Mouse (Mus musculus) mesoderm, embryonic 11.5 days (tissue): ENCODE data around the gene Trmt44.
"Not testable (repeated sequence)": the region's sequence is repeated elsewhere in the genome, so short reads cannot be mapped to it uniquely, and the experiment has no call there.

ENCODE experiments used
- DNase-seq: peaks from one replicate; pipeline ENCODE4 v3.0.0-alpha.2; 2012; ENCODE audit warnings: low read depth, low spot score

Gene Trmt44

DNA sequence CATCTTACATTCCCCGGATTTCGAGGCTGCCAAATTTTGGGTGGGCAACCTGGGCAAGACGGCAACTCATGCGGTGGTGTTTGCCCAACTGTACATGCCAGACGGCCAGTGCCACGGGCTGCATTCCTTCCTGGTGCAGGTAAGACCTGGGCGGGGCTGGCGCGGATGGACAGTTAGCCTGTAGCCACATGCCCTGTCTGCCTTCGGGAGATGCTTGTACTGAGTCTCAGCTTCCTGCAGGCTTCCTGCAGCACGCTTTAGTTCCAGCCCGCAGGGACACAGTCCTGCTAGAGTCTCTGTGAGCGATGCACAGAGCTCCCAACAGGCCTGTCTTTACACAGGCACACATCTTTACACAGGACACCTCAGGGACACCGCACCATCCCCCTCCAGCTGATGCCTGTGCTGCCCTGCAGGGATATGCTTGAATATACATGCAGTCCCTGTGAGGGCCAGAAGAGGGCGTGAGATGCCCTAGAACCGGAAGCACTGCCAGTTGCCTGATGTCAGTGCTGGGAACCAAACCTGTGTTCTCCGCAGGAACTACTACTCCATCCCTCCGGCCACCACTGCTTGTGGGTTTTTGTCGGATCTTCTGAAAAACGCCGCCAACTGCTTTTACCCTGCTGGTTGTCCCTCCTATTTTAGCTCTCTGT, 17.3 kb upstream of the Trmt44 start:
- peak; percentile 20 for DNase-seq

GRCm38 (mm10) chr5:35591497-35591896, 16.6 kb upstream of the Trmt44 start:
- DNase-seq, result no peak

DNA sequence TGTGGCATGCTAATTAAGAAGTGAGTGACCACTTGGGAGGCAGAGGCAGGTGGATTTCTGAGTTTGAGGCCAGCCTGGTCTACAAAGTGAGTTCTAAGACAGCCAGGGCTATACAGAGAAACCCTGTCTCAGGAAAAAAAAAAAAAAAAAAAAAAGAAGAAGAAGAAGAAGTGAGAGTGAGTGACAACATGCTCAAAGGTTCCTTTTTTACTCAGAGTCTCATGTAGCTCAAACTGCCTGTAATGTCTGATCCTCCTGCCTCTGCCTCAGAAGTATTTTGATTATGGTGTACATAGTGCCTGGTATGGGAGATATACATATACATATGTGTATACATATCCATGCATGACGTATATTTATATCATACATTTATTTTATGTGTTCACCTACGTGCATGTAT, 9.4 kb upstream of the Trmt44 start:
- DNase-seq, result not testable (repeated sequence)

GRCm38 (mm10) chr5:35583221-35583783, 8.4 kb upstream of the Trmt44 start:
- no peak for DNase-seq

DNA sequence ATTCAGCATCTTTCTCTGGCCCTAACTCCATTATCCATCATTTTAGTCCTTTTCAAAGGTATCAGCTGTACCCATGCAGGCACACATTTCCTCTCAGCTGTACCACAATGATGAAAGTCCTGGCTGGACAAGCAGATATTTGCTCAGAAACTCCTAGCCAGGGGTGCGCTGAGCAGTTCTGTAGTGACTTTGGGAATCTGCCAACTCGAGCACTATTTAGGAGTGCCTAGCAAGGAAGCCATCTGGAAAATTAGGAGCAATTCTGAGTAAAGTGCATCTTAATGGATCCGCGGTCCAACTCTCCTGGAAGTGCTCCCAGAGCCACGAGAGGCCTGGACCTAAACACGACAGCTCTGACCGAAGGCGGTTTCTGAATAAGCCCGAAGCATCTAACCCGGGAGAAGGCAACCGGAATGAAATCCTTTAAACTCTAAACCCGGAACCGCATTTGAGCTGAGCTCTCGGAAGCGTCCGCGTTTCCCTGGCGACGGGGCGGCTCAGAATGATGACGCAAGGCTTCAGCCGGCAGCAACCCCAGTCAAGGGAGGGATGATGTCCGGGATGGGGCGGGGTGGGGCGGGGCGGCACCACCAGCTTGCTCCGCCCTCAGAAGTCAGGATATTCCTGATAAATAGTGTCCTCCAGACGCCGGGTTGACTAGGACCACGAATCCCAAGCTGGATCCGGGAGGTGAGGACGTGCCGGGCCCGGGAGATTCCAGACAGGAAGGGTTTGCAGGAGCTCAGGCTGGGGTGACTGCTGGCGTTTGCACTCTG, 7.8 kb upstream of the Trmt44 start, which contains the start of gene Acox3:
Acox3 (plus strand) TSS at position 596 of the 776 bp plus-strand sequence.
- peak; percentile 95 for DNase-seq

DNA sequence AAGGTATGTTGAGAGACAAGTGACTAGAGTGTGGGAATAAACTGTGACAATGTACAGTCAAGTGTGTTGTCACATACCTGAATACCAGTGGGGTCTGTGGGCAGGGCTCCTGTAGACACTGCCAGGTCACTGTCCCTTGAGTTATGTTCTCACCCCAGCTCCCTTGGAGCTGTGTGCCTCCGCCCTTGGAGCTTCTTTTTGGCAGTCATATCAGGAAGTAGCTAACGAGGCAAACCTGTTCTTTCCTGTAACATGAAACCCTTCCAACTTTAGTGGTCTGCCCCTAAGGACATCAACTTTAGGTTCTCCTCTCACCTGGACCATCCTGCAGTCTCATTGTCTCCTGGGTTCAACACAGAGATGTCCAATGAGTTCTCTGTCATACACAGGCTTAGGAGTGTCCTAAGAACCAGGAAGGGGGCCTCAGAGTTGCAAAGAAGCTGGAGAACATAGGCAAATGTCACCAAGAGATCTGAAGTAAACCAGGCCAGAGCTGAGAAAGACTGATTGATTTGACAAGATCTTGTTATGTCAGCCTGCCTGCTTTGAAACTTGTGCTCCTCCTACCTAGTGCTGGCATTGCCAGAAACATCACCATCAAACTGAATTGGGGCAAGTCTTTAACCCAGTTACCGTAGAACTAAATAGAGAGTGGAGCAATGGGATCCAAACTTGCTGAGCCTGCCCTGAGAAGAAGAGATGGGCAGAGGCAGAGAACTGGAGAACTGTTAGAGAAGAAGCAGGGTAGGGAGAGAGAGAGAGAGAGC, 5.5 kb upstream of the Trmt44 start:
- no peak for DNase-seq

DNA sequence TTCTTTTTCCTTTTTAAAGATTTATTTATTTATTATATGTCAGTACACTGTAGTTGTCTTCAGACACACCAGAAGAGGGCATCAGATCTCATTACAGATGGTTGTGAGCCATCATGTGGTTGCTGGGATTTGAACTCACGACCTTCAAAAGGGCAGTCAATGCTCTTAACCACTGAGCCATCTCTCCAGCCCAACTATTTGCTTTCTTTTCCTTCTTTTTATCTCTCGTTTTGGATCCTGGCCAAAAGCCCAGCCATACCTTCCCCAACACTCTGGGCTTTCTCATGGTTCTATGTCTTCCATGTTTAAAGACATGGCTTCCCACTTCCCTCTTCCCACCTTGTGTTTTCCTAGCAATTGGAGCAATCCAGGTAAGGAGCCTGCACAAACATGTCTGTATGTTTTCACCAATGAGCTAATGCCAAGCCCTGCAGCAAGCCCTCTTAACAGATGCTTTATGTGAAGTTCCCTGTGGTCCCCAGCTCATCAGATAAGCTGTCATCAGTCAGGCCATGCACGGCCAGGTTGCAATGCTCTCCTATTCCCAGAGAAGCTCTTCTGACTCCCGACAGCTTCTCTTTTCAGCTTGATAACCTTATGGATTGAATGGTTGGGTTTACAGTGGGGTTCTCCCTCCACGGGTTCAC, 4.5 kb upstream of the Trmt44 start:
- DNase-seq, result no peak

GRCm38 (mm10) chr5:35578411-35578810, 3.5 kb upstream of the Trmt44 start:
- DNase-seq, result no peak

- no peak for DNase-seq
These were observed 1.6 kb upstream of the Trmt44 start for GRCm38 (mm10) chr5:35576409-35577020.

DNA sequence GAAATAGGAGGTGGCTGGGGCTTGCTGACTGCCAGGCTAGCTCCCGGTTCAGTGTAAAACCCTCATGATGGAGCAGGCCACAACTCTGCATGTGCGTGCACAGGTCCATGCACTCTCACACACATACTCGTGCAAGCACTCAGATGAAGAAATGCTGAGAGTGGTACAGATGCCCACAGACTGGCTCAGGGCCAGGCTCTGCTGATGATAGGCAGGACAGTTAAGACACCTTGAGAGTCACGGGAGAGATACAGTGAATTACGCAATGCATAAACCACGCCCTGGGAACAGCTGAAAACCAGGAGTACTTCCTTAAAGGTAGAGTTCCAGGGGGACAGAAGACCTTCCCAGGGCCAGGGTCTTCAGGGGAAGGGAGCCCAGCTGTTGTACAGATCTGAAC, 3.3 kb downstream of the Trmt44 start:
- no peak for DNase-seq

GRCm38 (mm10) chr5:35566632-35567031, 8.2 kb downstream of the Trmt44 start:
- DNase-seq, result no peak

DNA sequence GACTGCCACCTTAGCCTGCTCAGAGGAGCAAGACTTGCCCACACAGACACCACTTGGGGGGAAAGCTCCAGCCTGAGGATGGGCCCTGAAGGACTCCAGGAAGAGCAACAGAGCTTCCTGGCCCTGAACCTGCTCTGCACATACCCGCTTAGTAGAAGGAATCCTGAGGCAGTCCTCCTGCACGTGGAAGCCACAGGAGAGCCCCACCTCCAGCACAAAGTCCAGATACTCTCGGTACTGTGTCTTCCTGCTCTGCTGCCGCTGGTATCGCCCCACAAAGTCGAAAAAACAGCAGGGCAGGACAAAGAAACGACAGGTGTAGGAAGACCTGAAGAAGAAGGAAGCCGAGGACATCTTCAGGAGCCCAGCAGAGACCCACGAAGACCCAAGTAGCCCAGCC, 9.7 kb downstream of the Trmt44 start:
- DNase-seq, result no peak

GRCm38 (mm10) chr5:35563449-35563848, 11.4 kb downstream of the Trmt44 start:
- peak; percentile 80 for DNase-seq

DNA sequence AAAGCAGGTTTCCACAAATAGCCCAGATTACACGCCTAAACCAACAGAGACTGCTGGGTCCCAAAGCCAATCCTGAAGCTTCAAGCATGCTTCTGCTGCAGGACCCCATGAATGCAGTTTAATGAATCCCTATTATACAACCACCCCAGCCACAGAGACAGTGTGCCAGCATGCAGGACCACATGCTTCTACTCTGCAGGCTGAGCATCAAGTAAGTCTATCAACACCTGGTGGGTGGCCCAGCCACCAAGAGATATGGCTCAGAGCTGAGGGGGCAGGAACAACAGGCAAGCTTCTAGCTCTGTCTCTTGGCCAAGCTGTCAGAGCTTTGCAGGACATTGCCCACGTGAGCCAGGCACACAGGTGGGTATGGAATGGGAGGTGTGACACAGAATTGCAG, 12.3 kb downstream of the Trmt44 start:
- no peak for DNase-seq

DNA sequence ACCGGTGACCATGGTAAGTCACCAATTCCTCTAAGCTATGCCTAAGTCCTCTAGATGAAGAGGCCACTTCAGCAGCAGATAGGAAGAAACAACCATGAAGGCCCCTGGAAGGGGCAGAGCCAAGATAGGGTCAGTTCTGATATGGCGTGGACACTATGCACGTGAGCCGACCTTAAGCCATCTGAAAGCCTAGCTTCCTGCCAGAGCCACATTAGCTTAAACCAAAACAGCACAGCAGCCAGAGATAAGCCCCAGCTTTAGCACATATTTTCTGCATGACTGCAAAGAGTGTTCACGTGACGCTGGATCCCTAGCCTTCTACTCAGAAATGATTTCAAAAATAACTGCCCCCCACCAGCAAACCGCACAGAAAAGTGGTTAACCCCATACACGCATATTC, 15.4 kb downstream of the Trmt44 start:
- no peak for DNase-seq

DNA sequence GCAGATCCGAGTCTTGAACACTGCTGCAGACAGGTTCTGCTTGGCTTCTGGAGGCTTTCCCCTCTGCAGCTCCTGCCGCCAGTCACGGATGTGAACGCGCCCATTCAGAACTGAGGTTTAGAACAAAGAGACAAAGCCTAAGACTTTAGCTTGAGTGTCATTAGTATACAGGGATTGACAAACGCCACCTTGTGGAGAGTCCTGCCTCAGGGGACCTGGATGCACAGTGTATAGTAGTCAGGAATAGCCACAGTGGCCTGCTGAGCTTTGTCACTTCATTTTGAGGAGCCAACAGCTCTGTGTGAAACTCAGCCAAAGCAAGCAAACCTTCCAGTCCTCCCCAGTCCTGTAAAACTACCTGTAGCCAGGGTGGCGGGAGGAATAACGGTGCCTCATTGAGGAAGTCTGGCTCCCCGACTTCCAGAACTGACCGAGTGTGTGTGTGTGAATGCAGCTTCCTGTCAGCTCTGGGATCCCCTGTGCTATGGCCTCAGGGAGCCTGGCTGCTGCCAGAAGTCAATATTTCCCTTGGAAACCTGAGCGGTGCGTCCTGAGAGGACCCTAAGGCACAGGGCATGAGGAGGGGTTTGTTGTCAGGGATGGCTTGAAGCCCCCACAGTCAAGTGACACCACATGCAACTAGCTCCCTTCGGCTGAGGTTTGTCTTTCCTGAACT, 16.8 kb downstream of the Trmt44 start:
- no peak for DNase-seq

DNA sequence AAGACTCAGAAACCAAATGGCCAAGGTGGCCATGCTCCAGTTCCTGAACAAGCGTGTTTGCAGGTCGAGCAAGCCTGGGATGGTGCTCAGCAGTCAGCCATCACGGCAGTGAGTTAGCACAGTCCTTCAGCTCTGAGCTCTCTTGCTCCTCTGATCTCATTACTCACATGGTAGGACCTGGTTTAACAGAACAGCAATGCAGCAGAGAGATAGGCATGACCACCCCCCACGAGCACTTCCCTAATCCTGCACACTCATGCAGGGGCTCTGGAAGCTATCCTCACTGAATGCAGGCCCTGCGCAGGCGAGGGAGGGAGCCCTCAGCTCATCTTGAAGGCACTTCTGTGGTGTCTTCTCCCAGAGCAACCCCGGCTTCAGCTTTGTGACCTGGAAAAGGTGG, 18.5 kb downstream of the Trmt44 start:
- DNase-seq, result no peak

DNA sequence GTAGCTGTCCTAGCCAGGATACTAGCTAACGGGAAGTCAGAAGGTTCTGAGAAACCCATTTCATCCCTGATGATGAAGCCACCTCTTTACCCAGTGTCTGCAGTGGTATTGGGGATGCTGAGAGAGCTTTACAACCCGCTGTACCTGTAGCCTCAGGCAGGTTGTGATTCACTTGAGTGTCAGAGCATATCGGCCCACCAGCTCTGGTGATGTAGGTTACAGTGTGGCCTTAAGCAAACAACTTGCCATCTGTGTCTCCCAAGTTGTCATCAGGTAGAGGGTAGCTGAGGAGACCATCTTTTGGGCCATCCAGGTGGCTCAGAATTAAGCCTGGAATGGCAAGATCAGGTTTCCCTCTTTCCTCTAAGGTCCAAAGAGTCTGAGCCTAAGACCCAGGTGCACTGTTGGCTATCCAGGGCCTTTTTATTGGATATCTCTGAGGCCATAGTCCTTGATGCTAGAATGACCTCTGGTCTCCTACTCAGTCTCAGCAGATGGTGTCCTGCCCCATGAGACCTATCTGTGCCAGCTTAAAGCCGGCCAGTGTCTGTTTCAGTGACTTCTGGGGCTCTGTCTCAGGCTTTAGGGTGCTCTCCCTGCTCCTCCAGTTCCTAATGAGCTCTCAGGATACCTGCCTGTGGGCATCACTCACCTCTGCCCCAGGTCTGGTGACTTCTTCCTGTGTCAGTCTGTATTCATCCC, 21.9 kb downstream of the Trmt44 start:
- DNase-seq, result no peak

- DNase-seq, result no peak
These were observed 22.7 kb downstream of the Trmt44 start for GRCm38 (mm10) chr5:35551855-35552837.
